Mouse (Mus musculus): ENCODE results near the gene Aasdh.

Aasdh gene

DNA sequence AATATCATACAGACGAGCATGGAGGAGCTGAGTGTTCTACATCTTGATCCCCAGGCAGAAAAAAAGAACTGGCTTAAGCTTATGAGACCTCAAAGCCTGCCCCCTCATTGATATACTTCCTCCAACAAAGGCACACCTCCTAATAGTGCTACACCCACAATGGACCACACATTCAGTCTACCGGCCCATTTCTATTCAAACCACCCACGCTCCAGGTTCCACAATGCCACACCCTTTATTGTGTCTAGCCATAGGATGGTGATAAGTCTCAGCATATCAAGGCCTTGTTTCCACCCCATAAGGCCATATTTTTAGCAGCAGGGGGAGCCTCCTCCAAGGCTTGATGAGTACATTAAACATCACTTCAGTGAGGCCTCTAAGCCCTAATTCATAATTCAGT is 5.5 kb upstream of the Aasdh start:
- DNase-seq (ENCODE audit: low spot score) = no peak

DNA sequence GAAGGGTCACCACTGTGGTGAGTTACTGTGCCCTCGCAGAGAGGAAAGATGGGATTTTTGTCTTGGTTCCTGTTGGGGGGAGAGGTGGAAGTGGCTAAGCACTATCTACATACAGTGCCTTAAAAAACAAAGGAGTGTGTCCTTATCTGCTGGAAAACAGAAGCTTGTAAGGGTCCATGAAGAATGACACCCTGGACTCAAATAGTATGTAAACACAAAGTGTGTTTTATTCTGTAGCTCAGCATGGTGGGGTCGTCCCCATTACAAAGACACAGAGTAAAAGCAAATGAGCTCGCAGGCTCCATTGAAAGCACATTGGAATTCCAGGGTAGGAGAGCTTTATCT is 813 bp upstream of the Aasdh start:
- DNase-seq (ENCODE audit: low spot score) = no peak

DNA sequence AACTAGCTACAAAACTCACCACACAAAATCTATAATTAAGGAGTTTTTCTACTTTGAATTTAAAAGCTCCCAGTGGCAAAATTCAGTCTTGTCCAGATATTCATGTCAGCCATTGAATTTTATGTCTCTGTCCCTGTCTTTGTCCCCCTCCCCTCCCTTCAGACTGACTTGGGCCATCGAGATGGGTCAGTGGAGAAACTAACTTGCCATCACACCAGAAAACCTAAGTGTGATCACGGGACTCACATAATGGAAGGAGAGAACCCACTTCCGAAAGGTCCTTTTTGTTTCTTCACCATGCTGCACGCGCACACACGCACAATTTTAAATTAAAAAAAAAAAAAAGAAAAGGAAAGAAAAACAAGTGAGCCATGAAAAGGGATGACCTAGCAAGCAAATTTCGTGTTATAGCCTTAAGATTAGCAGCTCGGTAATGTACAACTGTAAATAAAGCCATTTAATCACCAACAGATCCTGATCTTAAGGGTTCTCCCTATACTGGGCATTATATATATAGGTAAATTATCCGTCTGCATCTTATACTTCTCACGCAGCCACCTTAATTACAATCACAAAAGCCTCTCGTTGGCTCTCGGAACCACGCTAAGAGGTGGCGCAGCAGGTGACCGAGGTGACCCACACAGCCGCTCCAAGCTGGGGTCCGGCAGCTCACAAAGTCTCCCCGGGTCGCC is 455 bp downstream of the Aasdh start:
- no peak for DNase-seq (ENCODE audit: low spot score)

DNA sequence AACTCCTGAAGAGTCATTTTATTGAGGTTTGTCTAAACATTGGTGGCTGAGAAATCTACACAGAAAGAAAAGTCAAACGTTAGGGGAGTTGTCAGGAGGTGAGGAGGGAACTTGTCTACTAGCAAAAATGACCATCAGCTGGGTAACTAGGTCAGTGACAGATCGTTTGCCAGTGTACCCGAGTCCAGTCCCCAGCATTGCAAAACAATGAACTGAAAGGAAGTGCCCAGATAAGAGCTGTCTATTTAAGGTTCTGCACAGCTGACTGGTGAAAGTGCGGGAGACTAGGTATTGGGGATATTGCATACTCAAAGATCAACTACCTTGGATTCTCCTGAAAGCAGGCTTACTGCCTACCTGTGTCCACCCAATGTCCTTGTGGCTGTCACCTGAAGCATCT is 3.2 kb downstream of the Aasdh start:
- DNase-seq (ENCODE audit: low spot score) = no peak

DNA sequence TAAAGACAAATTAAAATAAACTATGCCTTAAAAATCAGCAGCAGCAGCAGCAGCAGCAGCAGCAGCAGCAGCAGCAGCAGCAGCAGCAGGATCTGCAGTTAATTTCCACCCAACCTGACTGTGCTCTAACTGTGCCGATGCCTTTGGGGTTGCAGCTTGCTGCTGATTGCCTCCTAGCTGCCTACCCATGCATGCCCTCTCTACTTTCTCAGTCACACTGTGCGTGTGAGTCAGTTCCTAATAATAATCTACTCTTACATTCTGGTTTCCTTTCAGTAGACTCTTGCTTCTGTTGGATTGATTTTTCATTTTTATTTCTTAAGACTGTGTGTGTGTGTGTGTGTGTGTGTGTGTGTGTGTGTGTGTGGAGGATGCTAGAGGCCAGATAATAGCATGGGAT is 12.2 kb downstream of the Aasdh start:
- DNase-seq (ENCODE audit: low spot score) = no peak

DNA sequence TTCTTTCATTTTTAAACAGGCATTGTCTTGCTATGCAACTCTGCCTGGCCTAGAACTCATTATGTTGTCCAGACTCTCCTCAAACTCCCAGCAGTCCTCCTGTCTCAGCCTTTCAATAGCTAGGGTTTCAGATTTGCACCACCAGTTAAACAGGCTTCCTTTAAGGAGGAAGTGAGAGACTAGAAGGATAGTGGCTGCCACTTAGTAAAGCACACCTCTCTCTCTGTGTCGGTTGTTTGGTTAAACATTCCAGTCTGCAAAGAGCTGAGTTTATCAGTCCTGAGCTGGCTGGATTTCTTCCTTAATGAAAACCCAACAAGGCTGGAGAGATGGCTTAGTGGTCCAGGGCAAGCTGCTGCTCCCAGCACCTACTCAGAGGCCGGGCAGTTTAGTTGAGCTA is 12.7 kb downstream of the Aasdh start:
- DNase-seq (ENCODE audit: low spot score) = no peak

DNA sequence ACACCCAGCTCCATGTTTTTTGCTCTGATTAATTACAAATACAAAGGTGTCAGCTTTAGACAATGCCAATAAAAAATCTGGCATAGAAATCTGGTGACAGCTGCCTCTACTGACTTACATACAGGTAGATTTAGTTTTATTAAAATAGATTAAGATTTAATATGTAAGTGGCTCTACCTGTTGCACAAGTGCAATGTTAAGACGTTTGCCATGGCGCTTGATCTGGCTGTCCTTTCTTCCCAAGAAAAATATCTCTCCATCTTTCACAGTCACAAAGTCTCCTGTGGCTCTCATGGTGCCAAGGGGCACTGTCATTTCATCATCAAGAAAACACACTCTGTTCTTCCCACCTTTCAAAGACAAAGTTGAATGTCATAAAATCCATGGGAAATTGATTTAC is 18.3 kb downstream of the Aasdh start:
- DNase-seq (ENCODE audit: low spot score) = no peak

DNA sequence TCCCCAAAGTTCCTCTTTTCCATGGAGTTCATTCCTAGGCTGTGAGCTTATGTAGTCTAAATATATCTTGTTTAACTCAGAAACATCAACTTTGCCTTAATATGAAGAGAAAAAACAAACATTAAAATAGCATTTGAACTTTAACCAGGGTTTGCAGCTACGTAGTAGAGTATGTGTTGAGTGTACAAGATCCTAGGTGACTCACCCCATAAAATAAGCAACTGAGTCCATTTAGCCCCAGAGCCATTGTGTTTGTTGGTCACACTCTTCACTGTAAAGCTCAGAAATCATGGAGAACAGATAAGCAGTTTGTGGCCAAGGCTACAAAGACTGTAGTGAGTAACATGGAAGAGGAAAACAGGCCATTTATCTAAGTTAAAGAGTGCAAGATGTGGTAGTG is 21.2 kb downstream of the Aasdh start:
- DNase-seq (ENCODE audit: low spot score) = no peak

DNA sequence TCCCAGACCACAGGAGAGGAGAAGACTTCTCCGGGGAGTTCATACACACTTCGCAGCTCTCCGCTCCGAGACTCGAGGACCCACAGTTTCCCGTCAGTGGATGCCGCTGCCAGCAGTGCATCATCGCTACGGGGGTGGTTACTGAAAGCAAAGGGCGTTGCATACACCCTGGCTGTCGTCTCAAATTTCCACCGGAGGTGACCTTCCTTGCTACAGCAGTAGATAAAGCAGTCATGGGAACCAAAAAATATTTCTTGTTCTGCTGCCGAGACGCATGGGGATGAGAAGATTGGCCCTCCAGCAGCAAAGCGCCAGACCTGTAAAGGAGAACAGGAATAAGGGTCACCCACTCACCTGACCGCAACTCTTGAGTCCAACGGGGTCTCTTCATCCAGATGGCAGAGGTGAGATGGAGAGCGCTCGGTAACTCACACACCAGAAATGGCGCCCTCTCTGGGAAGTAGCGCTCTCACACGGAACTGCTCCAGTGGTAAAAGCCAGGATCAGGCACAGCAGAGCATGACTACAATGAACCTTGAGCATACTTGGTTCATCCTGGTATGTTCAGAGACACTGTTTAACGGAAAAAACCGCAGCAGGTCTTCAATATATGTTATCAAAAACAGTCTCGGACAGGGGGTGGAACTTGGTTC is 29.1 kb downstream of the Aasdh start:
- DNase-seq (ENCODE audit: low spot score) = no peak

DNA sequence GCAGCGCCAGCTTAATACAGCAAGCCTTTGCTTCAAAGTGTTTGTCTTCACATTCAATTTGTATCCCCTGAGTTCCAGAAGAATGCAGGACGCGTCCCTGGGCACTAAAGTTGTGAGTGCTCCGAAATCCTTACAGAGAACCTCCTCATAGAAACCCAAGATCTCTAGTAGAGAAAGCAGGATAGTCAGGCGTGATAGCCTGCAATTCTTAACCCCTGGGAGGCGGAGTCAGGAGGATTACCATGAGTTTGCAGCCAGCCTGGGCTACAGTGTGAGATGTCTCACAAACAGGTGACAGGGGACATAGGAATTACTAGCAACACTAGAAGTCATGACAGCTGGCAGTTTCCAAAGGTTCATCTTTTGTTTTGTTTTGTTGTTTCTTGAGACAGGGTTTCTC is 35.8 kb downstream of the Aasdh start:
- DNase-seq (ENCODE audit: low spot score) = no peak

DNA sequence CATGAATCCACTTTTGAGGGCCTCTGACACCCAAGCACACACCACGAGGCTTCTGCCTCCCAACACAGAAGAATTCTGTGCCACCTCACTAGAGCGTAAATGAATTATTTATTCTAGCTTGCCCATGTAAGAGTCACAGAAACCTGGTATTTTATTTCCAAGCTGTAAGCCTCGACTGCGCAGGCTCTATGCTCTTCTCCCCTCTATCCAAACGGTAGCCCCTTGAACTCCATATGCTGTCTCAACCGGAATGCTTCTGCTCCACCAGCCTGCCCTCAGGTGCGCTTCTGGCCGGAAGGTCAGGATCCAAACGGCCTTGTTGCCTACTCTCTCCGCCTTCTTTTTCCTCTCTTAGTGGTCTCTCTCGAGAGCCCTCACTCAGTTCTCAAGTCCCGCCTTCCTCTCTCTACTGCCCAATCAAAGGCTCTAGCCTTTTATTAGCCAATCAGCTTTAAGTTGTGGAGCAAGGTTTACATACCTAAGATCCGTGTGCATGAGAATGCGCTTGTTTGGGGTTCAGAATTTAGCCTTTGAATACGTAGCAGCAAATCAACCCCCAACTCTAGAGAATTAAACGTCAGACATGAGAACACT is 36.5 kb downstream of the Aasdh start:
- DNase-seq (ENCODE audit: low spot score) = no peak

DNA sequence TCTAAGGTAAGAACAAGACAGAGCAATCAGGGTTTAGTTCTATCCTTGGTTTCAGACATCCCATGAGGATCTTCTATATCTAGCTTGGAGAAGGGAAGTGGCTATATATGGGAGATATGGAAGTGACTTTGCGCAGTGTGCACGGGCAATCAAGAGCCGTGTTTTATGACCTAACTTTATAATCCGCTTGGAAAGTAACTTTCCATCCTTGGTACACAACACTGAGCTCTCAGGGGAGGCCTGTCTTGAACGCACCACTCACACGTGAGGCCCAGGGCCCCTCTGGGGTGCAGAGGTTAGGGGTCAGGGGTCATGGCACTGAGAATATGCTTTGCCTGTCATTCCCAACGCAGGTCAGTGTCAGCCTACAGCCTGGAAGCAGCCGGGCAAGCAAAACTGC is 38.5 kb downstream of the Aasdh start:
- no peak for DNase-seq (ENCODE audit: low spot score)

DNA sequence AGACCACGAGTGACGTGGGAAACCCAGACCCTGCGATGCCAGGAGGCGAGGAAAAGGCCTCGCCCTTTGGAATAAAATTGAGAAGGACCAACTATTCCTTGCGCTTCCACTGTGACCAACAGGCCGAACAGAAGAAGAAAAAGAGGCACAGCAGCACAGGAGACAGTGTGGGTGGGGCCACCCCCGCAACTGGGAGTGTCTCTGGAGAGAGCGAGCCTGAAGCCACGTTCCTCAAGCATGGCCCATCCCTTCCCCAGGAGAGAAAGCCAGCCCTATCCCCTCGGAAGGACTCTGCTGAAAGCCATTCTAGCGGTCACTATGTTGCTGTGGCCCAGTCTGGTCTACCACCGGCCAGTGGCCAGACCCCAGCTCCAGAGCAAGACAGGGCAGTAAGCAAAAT is 46.9 kb downstream of the Aasdh start:
- no peak for DNase-seq (ENCODE audit: low spot score)

DNA sequence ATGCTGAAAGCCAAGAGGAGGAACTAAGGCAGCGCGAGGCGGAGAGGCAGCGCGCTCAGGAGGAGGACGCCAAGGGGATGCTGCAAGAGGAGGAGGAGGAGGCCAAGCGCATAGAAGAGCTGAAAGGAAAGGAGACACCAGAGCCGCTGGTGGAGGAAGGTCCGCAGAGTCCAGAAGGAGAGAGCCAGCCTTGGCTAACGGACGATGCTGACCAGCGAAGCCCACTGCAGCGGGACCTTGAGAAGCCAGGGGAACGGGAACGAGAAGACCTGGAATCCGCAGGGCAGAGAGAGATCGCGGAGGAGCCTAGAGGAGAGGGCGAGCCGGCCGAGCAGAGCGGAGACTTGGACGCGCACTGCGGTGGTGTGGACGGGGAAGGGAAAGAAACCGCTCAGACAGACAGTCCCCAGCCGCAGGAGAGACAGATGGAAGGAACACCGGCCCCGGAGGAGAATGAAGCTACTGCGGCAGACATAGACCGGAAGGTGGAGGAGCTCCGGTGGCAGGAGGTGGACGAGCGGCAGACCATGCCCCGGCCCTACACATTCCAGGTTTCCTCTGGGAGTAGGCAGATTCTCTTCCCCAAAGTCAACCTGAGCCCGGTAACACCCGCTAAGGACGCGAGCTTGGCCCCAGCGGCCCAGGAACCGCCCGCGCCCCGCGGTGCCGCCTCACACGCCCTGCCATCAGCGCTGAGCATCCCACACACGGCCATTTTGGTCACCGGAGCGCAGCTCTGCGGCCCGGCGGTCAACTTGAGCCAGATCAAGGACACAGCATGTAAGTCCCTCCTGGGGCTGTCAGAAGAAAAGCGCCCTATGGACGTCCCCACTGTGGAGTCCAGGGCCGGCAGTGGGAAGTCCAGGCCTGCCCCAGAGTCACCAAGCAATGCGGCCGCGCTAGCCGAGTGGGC is 48.0 kb downstream of the Aasdh start:
- no peak for DNase-seq (ENCODE audit: low spot score)

DNA sequence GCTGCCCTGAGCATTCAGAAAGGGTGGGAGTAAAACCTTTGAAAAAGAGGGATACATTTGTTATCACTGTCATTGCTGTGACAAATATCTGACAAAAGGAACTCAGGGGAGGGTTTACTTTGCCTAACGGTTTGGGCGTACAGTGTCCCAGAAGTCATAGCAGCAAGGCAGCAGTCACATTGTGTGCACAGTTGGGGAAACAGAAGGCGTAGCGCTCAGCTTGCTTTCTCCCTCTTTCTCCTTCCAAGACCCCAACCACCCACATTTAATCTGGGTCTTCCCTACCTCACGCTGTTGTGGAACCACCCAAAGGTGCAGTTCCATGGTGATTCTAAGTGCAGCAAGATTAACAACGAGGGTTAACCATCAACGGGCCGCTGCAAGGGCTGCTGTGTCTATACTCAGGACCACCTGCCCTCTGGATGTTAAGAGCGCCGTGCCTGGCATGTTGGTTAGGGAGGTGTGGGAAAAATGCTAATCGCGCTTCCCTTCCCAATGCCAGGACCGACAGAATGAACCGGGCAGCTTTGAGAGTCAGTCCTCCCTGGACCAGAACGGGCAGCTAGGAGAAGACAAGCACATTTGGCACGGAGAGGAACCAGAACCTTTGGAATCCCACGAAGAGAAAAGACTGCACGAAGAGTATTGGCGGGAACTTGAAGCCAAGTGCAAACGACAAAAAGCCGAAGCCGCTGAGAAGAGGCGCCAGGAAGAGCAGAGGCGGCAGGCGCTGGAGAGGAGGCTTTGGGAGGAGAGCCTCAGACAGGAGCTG is 49.3 kb downstream of the Aasdh start:
- DNase-seq (ENCODE audit: low spot score) = peak; percentile 37

DNA sequence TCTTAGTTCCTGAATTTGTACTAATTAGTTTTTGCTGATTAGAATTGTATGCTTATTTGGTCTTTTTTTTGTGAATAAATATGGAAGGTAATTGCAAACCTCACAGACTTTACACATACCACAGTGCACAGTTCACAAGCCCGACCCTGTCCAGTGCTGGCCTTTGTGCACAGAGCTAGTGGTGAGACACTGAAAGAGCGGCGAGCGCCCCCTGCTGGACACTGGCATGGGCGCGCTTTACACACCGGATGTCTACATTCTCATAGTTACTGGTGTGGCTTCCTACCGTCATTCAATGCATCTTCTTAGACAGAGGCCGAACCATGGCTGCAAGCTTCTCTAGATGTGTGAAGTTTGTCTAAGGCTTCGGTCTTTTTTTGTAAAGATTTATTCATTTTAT is 51.8 kb downstream of the Aasdh start:
- peak; percentile 82 for DNase-seq (ENCODE audit: low spot score)

DNA sequence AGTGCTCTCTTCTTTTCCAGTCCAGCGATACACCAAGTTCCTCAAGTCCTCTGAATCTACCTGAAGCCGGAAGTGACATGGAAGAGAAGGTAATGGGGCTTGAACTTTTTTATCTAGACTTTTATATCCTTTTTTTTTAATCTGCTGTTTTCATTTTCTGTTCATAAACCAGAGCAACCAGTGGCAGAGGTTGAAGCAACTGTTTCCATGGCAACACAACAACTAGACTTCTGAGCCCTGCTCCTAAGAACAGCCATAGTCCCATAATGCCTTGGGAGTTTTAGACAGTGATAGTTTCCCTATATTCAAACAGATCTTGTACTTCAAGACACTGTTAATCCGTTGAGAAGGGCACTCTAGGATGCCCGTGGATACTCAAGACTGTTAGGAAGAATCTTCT is 54.0 kb downstream of the Aasdh start:
- DNase-seq (ENCODE audit: low spot score) = no peak

DNA sequence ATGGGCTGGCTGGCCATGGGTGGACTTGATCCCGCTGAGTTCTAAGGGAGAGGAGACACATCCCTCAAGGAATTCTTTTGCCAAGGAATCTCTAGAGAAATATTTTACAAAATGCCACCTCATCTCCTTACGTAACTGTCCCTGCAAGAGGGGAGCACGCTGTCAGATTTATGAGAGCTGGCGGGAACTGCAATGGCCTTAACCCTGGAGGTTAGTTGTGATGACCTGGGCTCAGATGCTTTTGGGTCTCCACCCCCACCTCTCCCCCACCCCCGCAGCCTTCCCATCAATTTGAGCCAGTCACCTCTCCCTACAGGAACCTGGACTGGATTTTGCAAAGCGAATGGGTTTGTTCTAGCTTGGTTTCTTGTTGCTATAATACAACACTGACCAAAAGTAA is 58.2 kb downstream of the Aasdh start:
- no peak for DNase-seq (ENCODE audit: low spot score)

DNA sequence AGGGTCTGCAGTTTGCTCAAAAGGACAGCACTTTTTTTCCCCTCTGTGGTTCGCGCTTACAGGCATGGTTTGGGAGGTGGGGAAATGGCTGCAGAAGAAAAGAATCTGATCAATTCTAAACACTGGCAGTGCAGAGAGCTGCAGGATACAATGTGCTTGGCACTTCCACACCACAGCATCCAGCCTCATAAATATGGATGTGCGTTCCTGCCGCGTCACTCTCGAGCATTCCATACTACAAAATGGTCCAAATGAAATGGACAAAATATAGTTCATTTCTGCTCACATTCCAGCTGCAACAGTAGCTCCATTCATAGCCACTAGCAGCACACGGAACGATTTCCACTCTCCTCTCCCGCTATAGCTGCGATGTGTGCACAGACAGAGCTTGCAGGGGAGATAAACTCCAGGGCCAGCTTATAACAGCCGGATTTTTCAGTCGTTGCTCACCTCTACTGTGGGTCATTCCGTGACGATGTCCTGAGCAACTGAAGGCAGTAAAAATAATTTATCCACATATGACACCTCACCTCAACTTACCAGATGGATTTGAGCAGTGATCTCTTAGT is 60.6 kb downstream of the Aasdh start:
- no peak for DNase-seq (ENCODE audit: low spot score)

DNA sequence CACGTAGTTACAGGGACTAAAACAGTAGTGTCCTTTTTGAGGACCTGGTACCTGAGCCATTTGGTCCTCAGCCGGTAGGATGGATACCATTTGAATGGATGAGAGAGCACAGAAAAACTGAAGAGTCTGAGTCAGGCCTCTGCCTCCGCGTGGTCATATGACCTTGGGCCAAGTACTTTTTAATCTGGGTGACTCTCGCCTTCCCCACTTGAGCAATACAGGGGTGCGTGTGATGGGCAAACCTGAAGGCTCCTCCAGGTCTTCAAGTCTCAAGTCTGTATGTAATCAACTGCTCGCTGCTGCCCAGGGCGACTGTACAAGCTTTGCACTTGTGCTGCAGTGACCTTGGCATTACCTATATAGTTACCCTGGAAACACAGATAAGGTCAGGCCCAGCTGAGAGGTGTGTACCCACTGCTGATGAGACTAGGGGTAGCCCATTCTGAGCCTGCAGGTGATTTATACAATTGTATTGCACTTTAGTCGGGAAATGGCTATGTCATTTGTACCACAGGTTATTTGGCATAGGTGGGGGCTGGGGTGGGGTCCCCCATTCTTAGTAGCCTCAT is 61.4 kb downstream of the Aasdh start:
- DNase-seq (ENCODE audit: low spot score) = no peak

DNA sequence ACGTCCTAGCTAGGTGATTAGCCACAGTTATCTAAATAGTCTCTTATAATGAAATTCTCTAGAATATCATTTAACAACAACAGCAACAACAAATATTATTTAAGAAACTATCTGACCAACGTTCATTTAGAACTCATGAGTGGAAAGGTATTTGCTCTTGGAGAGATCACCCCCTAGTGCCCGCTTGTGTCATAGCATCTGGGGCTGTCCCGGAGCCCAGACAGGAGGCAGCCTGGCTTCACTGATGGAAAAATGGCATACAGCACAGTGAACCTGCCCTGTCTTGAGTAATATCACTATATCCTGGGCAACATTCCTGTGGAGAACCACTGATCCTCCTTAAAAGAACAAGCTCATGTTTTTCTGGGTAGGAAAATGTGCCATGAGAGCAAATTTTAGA is 61.9 kb downstream of the Aasdh start:
- peak; percentile 73 for DNase-seq (ENCODE audit: low spot score)
